Mouse (Mus musculus) stomach, postnatal 0 days (tissue): ENCODE data around the gene Hic1. TPM values are rescaled to one million over a fixed set of nuclear protein-coding genes. Genes with fewer than 3 reads are reported as not detected.

Experiments
- ATAC-seq: fragments of 200-750 bp; cut with Nextera tagmentation; 2 replicates; pipeline ENCODE4 v1.8.0; 2017; ENCODE audit not compliant: low FRiP score, low TSS enrichment
- DNase-seq: peaks from one replicate; pipeline ENCODE4 v3.0.0-alpha.2; 2016; ENCODE audit warnings: low spot score
- H3K27ac ChIP-seq: fragments of 300-500 bp; sonication (generic); replicated peaks from 2 replicates; pipeline ENCODE4 v1.5.1; 2014; ENCODE audit warnings: mild to moderate bottlenecking, control low read depth
- H3K27me3 ChIP-seq: fragments of 300-500 bp; sonication (generic); 2 replicates; pipeline ENCODE4 v1.6.1; 2014; ENCODE audit warnings: low read length; ENCODE audit not compliant: control insufficient read depth, insufficient read depth
- H3K36me3 ChIP-seq: fragments of 300-500 bp; sonication (generic); 2 replicates; pipeline ENCODE4 v1.6.1; 2014; ENCODE audit warnings: low read length, mixed read lengths; ENCODE audit not compliant: control insufficient read depth, insufficient read depth
- H3K4me1 ChIP-seq: fragments of 300-500 bp; sonication (generic); replicated peaks from 2 replicates; pipeline ENCODE4 v1.6.1; 2014; ENCODE audit warnings: antibody characterized with exemption; ENCODE audit not compliant: control insufficient read depth, insufficient read depth
- H3K4me2 ChIP-seq: fragments of 300-500 bp; sonication (generic); replicated peaks from 2 replicates; pipeline ENCODE4 v1.6.1; 2014; ENCODE audit warnings: low read depth, mild to moderate bottlenecking, control low read depth, moderate library complexity
- H3K4me3 ChIP-seq: fragments of 300-500 bp; sonication (generic); 2 replicates; pipeline ENCODE4 v1.5.1; 2014; ENCODE audit warnings: low read depth, low read length, control low read depth
- H3K9ac ChIP-seq: fragments of 300-500 bp; sonication (generic); 2 replicates; pipeline ENCODE4 v1.6.1; 2014; ENCODE audit warnings: mild to moderate bottlenecking, low read length, control low read depth, mixed read lengths
- H3K9me3 ChIP-seq: fragments of 300-500 bp; sonication (generic); 2 replicates; pipeline ENCODE4 v1.6.1; 2016; ENCODE audit warnings: low read length; ENCODE audit not compliant: control insufficient read depth
- CTCF ChIP-seq: IDR thresholded peaks from 2 replicates; pipeline ENCODE4 v1.5.1; 2016; ENCODE audit warnings: antibody characterized with exemption, low read depth, mild to moderate bottlenecking, moderate library complexity
- EP300 ChIP-seq: optimal IDR thresholded peaks from 2 replicates; pipeline ENCODE3; 2016; ENCODE audit warnings: antibody characterized with exemption
- WGBS: fragments of 180-500 bp; shearing (Covaris S2); extraction: QIAGEN DNeasy Blood & Tissue Kit; methylation state at CpG from one replicate; pipeline ENCODE4 v1.1.7; 2014; 5-methylcytosine and 5-hydroxymethylcytosine counted together
- polyA plus RNA-seq: library from polyadenylated mRNA; unstranded; fragments of >200 nt; fragmentation: Nextera tagmentation; extraction: Ambion mirVana; gene quantifications from 2 replicates; pipeline ENCODE4 v1.2.1, GENCODE M21; 2015

Gene Hic1
- polyA plus RNA-seq: 6.6 and 8.2 TPM in 2 replicates

DNA sequence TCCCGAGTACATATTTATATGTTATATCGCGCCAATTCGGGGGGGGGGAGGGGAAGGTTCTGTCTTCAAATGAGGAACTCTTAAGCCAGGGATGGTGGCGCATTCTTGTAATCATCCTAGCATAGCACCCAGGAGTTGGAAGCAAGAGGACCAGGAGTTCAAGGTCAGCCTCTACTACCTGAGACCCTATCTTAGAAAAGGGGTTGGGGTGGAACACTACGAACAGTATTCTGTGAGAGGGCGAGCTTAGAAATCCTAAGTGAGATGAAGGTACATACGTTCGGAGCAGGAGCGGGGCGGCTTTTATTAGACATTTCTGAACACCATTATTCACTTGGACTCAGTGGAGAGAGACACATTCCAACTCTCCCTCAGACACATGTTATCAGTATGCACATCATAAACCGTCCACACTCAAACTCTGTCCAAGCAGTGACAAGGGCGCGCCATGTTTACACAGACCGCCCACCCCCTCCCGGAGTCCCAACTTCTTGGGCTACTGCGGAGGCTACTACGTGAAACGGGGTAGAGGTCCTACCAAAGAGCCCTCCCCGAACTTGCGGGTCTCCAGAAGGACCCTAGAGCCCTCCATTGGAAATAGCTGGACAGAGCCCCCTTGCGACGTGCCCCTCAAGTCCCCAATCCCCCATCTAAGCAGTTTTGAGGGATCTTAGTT is at the start of gene Hic1:
Gene Hic1, minus strand, starts transcription at position 115 of the 676 bp plus-strand sequence.
- WGBS: 3% methylated on average over 23 of the region's 23 CpGs
- H3K4me2 ChIP-seq: peak within 1 kb of the TSS; percentile 91
- peak; percentile 15 for DNase-seq

DNA sequence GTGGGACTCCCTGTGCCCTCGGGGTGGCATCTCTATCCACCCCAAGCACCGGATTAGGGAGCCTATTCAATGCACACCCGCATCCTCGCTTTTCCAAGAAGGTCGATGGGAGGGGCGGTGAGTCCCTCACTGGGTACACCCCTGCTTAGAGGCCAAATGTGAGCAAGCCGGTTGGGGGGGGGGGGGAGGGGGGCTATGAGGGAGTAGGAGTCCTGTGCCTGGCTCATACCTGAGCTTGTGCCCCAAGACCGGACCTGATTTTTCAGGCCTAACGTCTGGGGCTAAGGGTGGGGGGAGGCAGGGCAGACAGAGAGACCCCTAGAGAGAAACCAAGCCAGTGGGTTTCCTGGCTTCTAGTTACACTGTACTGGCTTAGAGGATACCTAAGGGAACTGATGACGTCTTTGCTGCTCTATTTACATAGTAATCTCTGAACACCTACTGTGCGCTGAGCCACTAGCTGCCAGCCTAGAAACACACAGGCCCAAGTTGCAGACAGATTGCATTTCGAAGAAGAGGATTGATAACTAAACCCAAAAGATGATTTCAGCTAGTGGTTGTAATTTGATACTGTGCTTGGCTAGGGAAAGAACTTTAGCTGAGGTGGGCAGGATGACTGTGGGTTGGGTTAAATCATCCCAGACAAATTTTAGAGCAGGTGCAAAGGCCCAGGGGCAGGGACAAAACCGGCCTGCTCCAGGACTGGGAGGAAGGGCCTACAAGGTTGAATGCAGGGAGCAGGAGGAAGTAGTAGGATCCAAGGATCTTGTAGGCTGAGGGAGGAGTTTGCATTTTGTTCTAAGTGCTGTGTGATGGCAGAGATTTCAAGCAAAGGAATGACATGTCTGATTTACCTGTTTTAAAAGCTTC is 45.0 kb upstream of the Hic1 start:
- Histone ChIP-seq H3K27ac (peak overlapping the region; percentile 90), H3K4me1 (peaks cover 4% of the 10 kb centered on the region), H3K4me3 (peak overlapping the region; percentile 32), H3K27me3 (no peaks in the 10 kb centered on the region), H3K36me3 (no peaks in the 10 kb centered on the region), H3K9ac (peak overlapping the region; percentile 54), H3K4me2 (peak overlapping the region; percentile 58), H3K9me3 (no peaks in the 10 kb centered on the region)
- DNase-seq (peak; percentile 46), ATAC-seq (peak; percentile 63; the same call in 1 of the 2 replicates)
- TF ChIP-seq CTCF (no peak), EP300 (no peak)
- WGBS: 33% methylated on average over 12 of the region's 13 CpGs

More for the DNA sequence above, at the start of gene Hic1:
- peak within 1 kb of the TSS; percentile 80 for H3K9ac ChIP-seq
- H3K4me1 ChIP-seq: peaks cover 3% of the 10 kb centered on the region; the same call in 1 of the 2 replicates
- no peak for ATAC-seq
- no peaks in the 10 kb centered on the region; the same call in 1 of the 2 replicates for H3K27me3 ChIP-seq
- no peaks in the 10 kb centered on the region; the same call in 1 of the 2 replicates for H3K36me3 ChIP-seq
- TF ChIP-seq EP300 (no peak), CTCF (no peak)
- no peaks in the 10 kb centered on the region for H3K9me3 ChIP-seq
- H3K27ac ChIP-seq: peak within 1 kb of the TSS; percentile 91
- H3K4me3 ChIP-seq: peak within 1 kb of the TSS; percentile 72

DNA sequence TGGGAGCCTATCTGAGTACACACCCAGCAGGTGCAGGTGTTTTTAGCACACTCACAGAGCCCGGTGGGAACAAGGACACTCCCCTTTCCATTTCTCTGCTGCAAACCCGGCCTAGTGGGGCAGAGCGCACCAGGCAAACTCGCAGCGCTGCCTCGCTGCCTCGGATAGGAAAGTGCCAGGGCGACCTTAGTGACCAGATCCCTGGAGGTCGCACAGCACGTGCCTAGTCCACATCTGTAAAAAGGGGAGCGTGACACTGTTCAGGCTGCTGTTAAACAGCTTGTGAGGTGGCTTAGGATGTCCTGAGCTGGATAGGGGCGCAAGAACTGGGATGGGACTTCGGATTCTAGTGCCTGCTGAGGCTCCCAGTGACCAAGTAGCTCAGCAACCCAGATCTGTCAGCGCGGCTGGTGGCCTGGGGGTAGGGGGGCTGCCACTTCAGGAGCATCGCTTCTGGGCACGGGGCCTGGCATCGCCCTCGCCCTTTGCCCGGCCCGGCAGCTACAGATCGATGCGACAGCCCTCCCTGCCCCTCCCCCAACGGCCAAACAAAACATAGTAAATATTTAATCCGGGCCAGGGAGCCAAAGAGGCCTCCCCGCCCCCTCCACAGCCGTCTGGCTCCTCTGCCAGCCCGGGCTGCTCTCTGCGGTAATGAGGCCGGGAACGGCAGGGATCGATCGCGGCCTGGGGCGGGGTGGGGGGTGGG is 44.2 kb upstream of the Hic1 start:
- Histone ChIP-seq H3K9ac (peak overlapping the region; percentile 54), H3K4me3 (peak overlapping the region; percentile 32), H3K27me3 (no peaks in the 10 kb centered on the region), H3K4me2 (peak overlapping the region; percentile 58), H3K36me3 (no peaks in the 10 kb centered on the region), H3K27ac (peak overlapping the region; percentile 90), H3K9me3 (no peaks in the 10 kb centered on the region), H3K4me1 (peaks cover 4% of the 10 kb centered on the region)
- 13% methylated on average over 35 of the region's 35 CpGs for WGBS
- TF ChIP-seq EP300 (no peak), CTCF (no peak)
- peak; percentile 87 for ATAC-seq
- DNase-seq: peak; percentile 93

DNA sequence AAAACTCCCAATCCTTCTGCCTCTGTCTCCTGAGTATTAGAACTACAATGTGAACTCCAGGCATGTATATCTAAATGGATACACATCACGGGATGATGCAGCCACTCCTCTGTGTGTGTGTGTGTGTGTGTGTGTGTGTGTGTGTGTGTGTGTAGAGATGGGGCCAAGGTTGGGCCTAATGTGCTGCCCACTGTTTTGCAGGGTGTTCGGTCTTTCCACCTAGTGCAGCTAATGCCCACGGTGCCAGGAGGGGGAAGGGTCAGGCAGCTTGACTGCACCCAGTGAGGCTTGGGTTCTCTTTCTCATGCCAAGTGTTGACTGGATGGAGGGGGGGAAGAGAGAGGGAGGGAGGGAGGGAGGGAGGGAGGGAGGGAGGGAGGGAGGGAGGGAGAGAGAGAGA is 43.6 kb upstream of the Hic1 start:
- Histone ChIP-seq H3K27ac (peak overlapping the region; percentile 69), H3K4me3 (no peak overlapping the region), H3K9me3 (no peaks in the 10 kb centered on the region), H3K36me3 (no peaks in the 10 kb centered on the region), H3K27me3 (no peaks in the 10 kb centered on the region), H3K9ac (no peak overlapping the region), H3K4me2 (no peak overlapping the region), H3K4me1 (peaks cover 4% of the 10 kb centered on the region)
- ATAC-seq (peak; percentile 30; the same call in 1 of the 2 replicates), DNase-seq (peak; percentile 64)
- WGBS: 27% methylated on average over 3 of the region's 3 CpGs
- TF ChIP-seq CTCF: no peak
- TF ChIP-seq EP300: no peak

DNA sequence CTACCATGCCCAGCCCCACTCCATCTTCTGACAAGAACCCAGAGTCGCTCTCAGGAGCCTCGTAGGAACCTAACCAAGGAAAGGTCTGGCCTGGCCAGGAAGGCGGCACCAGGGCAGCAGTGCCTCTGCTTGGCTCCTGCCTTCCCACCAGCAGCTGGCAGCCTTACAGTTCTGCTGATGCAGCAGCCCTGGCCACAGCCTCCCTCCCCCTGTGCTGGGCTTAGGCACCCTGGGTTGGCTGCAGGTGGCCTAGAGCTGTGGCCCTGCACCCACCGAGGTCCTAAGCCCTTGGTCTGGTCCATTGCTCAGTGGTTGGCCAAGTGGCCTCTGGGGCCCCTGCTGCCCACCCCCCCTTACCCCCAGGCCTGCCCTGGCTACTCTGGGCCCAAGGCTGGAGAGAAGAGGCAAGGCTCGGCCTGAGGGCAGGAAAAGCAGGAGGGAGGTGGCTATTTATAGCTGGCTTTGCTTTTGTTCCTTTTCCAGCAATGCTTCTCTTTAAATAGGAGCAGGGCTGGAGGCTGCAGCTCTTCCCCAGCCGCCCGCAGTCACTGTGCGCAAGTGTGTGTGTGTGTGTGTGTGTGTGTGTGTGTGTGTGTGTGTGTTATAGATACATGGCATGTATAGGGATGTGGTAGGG is 42.8 kb upstream of the Hic1 start:
- ATAC-seq (peak; percentile 3; the same call in 1 of the 2 replicates), DNase-seq (no peak)
- peaks cover 4% of the 10 kb centered on the region for H3K4me1 ChIP-seq
- WGBS: 41% methylated on average over 8 of the region's 8 CpGs
- peak overlapping the region; percentile 69 for H3K27ac ChIP-seq
- H3K9me3 ChIP-seq: no peaks in the 10 kb centered on the region
- no peak overlapping the region for H3K4me3 ChIP-seq
- no peaks in the 10 kb centered on the region for H3K27me3 ChIP-seq
- H3K4me2 ChIP-seq: 0 out of 2 replicates have a peak overlapping the region, but pooled peaks have one; percentile 12
- H3K9ac ChIP-seq: 0 out of 2 replicates have a peak overlapping the region, but pooled peaks have one; percentile 18
- no peaks in the 10 kb centered on the region for H3K36me3 ChIP-seq
- TF ChIP-seq CTCF: no peak
- TF ChIP-seq EP300: no peak
